Mouse (Mus musculus) spleen, postnatal 14 days (tissue): Measurements from ENCODE around the gene Wdr11.

Source experiments
- DNase-seq, 2 experiments: peaks; one replicate each; pipeline ENCODE4 v3.0.0; 2021 to 2022; ENCODE audit warnings: low spot score in 2 of 2

The Wdr11 gene

GRCm38 (mm10) chr7:129591371-129592131, at the start of gene Wdr11:
TSS of gene Wdr11 (plus strand) at chr7:129591863.
- peak; percentile 43 to 56 for DNase-seq

GRCm38 (mm10) chr7:129567541-129567940, 24.1 kb upstream of the Wdr11 start:
- DNase-seq, result no peak

- DNase-seq, result no peak
Observed at GRCm38 (mm10) chr7:129568338-129568737, 23.3 kb upstream of the Wdr11 start.

- no peak for DNase-seq
Observed at GRCm38 (mm10) chr7:129574471-129574870, 17.2 kb upstream of the Wdr11 start.

GRCm38 (mm10) chr7:129575110-129575784, 16.4 kb upstream of the Wdr11 start:
- no peak for DNase-seq

DNA sequence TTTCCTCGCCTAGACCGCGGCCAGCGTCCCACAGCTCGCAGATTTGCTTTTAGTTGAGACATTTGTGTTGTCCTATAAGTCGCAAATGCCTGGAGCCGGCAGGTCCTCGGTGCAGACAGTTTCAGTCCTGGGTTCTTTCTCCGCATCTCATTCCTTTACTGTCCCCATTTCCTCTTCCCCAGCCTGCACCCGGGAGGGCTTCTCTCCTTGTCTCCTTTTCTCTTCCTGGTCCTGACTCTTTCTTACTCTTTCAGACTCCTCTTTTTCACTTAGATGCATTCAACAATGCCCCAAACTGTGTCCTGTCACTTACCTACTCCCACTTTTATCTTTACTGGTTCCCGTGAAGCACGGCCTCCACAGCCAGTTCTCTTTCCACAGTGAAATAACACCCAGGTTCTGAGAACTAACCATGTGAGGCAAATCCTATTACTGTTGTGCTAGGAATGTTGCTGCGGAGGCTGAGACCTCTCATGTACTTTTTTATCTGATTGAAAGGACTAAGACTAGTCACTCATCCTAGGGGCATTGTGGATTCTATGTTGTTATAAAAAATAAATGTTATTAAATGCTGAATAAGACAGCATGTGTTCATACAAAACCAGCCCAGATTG, 576 bp downstream of the Wdr11 start:
- no peak for DNase-seq

- DNase-seq, result no peak
Observed at GRCm38 (mm10) chr7:129597186-129597585, 5.5 kb downstream of the Wdr11 start.

- DNase-seq, result no peak
Observed at GRCm38 (mm10) chr7:129606291-129606690, 14.6 kb downstream of the Wdr11 start.

DNA sequence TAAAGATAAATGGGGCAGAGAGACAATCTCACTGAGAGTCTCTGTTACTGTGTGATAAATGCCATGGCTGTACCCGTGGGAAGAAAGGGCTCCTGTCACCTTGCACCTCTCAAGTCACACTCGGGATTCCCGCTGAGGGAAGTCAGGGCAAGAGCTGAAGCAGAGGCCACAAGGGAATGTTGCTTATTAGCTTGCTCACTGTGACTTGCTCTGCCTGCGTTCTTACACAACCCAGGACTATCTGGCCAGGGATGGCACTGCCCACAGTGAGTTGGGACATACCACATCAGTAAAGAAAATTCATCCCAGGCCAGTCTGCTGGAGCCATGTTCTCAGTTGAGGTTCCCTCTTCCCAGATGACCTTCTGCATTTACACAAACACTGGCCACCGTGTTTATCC, 29.5 kb downstream of the Wdr11 start:
- no peak for DNase-seq

DNA sequence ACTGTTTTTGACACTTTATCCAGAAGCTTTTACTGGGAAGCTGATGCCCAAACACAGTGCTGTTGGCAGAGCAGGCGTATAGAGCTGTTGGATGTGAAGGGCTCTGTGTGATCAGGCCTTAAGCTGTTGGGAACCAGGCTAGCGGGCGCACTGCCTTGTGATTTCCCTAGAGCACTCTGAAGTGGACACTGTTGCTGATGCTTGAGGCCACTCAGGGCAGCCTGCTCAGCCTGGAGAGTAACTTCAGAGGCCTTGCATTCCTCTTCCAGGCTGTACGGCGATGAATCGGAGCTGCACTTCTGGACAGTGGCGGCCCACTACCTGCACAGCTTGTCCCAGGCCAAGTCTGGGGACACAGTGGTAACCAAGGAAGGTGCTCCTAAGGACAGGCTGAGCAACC, 38.7 kb downstream of the Wdr11 start:
- no peak for DNase-seq

- DNase-seq, result no peak
Observed at GRCm38 (mm10) chr7:129631453-129631852, 39.8 kb downstream of the Wdr11 start.

DNA sequence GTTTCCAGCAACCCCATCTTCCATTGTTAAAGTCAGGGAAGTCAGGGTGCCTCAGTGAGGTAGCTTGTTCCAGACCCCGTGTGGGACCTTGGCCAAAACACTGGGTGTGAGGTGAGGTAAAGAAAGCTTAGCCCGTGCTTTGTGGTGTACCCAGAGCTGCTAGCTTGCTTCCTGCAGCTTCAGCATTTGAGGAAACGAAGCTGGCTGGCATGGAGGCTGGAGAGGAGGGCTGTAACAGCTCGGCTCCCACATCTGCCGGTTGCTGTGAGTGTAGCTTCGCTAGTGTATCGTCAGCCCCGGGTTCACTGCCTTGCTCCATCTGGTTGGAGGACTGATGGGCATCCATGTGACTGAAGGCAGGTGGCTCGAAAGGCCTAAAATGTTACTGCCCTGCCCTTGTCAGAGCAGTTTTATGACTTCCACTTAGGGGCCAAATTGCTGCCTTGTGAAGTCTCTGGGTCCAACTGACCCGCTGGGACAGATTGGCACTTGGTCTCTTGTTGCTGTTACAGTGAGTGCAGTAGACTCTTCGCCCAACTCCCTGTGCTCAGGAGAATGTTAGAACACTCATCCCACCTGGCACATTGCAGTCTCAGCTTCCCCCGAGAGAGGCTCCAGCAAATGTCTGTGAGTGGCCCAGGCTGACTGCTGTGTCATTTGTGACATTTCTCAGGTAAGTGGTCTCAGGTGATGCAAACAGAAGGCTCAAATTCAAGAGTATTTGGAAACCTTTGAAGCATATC, 44.4 kb downstream of the Wdr11 start:
- DNase-seq, result no peak

DNA sequence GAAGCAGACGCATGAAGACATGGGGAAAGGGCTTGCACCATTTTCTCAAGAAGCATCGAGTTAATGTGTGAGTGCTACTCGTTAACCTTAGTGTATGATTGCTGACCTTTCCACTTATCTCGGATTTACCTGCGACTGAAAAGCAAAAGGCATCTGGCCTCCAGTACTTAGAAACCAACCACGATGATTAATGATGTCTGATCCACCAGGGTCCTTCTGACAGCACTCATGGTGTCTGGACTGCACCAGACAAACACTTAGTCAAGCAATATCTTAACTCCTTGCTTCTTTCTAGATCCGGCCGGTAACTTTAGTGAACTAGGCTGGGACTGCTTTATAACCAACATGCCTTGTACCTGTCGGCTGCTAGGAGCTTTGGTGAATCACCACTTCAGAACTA, 45.3 kb downstream of the Wdr11 start:
- no peak for DNase-seq

DNA sequence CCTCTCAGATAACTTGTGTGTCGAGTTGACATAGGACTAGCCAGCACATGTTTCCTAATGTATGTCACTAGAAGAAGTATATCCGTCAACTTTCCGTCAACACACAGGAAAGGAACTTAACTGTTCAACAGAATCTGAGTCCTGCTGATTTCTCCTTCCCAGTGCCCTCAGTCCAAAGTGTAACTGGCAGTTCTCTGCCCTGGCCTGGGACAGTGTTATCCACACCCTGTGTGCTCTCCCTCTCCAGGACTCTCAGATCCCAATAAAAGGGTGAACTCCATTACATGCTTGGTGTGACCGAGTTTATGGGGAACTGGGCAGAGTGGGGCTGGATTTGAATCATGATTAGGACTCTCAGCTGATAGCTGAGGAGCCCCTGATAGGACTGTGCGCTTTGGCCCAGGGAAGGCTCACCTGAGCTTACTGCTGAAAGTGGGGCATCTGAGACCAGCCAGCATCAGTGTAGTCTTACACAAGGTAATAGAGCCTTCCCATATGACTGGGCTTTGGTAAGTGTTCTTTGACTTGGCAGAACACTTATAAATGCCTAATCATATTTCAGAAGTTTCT, 46.3 kb downstream of the Wdr11 start:
- DNase-seq, result no peak

DNA sequence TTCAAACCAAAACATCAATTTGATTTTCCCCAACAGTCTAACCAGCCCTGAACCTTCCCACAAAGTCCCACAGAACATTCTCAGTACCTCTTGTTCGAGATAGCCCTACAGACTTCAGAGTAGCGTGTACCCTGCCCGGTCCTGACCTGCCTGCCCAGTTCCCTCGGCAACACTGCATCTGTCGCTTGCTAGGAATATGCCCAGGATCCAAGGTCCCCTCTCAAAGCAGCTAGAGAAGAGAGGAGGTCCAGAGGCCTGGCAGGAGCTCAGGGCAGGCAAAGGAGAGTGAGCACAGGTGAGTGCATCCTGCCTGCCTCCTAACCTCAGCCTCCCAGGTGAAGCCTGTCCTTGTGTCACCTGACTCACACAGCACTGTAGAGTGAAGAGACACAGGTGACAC, 47.3 kb downstream of the Wdr11 start:
- DNase-seq, result no peak

- no peak for DNase-seq
Observed at GRCm38 (mm10) chr7:129639833-129640232, 48.2 kb downstream of the Wdr11 start.

DNA sequence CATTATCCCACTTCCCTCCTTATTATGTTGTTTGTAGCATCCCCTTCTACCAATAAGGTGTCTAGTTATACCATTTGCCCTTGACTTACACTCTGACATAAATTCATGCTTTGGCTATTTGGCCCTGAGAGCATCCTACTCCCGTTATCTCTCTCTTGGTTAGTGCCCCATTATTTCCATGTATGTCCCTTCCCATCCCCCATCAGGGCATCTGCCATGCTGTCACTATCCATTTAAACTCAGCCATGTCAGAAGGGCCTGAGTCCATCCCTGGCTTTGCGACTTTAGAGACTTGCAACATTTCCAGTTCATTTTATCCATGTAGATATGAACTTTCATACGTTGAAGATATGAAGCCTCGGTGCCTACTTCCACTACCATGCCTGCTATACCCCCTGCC, 51.6 kb downstream of the Wdr11 start:
- no peak for DNase-seq

DNA sequence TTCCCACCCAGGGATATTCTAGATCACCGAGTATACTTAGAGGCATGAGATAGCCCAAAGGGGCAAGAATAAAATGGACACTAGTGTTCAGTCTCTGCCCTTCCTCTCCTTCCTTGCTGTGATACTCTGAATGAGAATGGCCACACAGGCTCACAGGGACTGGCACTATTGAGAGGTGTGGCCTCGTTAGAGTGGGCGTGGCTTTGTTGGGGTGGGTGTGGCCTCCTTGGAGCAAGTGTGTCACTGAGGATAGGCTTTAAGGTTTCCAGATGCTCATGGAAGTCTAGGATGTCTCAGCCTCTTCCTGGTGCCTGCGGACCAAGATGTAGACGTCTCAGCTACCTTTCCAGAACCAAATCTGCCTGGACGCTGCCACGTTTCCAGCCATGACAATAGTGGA, 56.1 kb downstream of the Wdr11 start:
- DNase-seq, result no peak

DNA sequence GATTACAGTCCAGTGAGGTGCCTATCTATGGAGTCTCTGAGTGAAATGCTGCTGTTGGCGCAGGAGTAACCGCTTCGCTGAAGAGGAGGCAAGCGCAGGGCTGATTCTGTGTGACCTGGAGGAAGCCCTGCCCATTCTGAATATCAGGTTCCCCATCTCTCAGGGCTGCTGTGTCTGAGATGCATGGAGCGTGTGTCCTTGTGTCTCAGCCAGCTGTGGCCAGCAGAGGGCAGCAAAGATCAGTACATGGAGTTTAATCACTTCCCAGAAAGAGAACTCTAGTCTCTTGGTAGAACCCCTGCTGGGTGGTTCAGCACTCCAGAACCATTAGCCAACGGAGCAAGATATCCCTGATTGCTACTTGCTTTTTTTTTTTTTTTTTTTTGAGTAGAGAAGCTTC, 57.3 kb downstream of the Wdr11 start:
- DNase-seq, result peak; percentile 45 to 69

- DNase-seq, result no peak
Observed at GRCm38 (mm10) chr7:129650717-129651116, 59.1 kb downstream of the Wdr11 start.

GRCm38 (mm10) chr7:129651781-129652180, 60.1 kb downstream of the Wdr11 start:
- no peak for DNase-seq

DNA sequence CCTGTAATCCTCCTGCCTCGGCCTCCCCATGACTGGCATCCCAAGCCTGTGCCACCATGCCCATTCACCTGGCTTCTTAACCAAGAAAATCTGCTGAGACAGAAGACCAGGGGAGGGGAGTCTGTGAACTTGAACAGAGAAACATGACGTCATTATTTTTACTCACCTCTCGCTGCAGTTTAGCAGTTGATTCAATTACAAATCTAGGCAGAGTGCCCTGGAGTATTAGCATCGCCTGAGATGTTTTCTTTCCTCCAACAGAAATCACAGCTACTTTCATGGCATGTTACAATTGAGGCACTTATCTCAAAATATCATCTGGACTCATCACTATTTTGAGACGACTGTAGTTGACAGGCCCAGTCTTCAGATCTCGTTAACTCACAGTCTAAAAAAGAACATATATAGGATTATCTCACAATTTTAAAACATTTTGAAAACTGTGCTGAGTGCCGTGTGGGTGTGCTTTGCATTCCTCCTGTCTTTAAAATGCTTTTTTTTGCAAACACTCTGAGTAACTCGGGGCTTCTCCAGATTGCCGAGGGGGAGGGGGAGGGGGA, 61.3 kb downstream of the Wdr11 start:
- no peak for DNase-seq
